Mouse (Mus musculus): ENCODE results near the gene Bag2. TPM values are rescaled to one million over a fixed set of nuclear protein-coding genes. Genes with fewer than 3 reads are reported as not detected.

Bag2 gene
- total RNA-seq, 1 experiment: 14.8 TPM

- H3K9me3 ChIP-seq (ENCODE audit: control insufficient read depth, insufficient read depth, low read depth, low read length): no peaks in the 10 kb centered on the region
- no peak overlapping the region for H3K4me3 ChIP-seq (ENCODE audit: insufficient read depth in 1 of 2, low read depth in 1 of 2, low read length in 2 of 2, poor library complexity in 1 of 2, severe bottlenecking in 1 of 2)
- no peak for DNase-seq (ENCODE audit: low read depth, low spot score)
- TF ChIP-seq ZNF384 (IDR thresholded peaks at IDR 0.05; ENCODE audit: low read depth, low read length) (no peak), MAFK (IDR thresholded peaks at IDR 0.05; ENCODE audit: insufficient read depth, low read depth, low read length) (no peak), ZC3H11A (IDR thresholded peaks at IDR 0.05; ENCODE audit: borderline replicate concordance, low read depth, low read length) (no peak), CHD2 (IDR thresholded peaks at IDR 0.05; ENCODE audit: low read depth, low read length) (no peak), HCFC1 (IDR thresholded peaks at IDR 0.05; ENCODE audit: borderline replicate concordance, insufficient read depth, low read length) (no peak)
- H3K36me3 ChIP-seq (ENCODE audit: control insufficient read depth, insufficient read depth, low read length, poor library complexity, severe bottlenecking): peaks cover 9% of the 10 kb centered on the region
- no peak overlapping the region for H3K9ac ChIP-seq (ENCODE audit: insufficient read depth, low read depth, low read length, poor library complexity, severe bottlenecking)
- peaks cover 2% of the 10 kb centered on the region in 2 experiments; a peak in 1 of 4 replicates for H3K4me1 ChIP-seq (ENCODE audit: control insufficient read depth in 2 of 2, insufficient read depth in 2 of 2, low read length in 2 of 2, poor library complexity in 1 of 2)
- in situ Hi-C loops (cut with MboI; ENCODE audit: low sequenced_read_pairs in 2 of 2, unreplicated experiment in 2 of 2): no loop called here
- no peak overlapping the region; the same call in 1 of the 2 replicates for H3K27ac ChIP-seq (ENCODE audit: insufficient read depth, low read depth, low read length, poor library complexity, severe bottlenecking)
These were observed 27.0 kb upstream of the Bag2 start for GRCm38 (mm10) chr1:33784561-33784960.

- Histone ChIP-seq H3K27ac (ENCODE audit: insufficient read depth, low read depth, low read length, poor library complexity, severe bottlenecking) (no peak overlapping the region), H3K9ac (ENCODE audit: insufficient read depth, low read depth, low read length, poor library complexity, severe bottlenecking) (no peak overlapping the region), H3K4me1 (ENCODE audit: control insufficient read depth in 2 of 2, insufficient read depth in 2 of 2, low read length in 2 of 2, poor library complexity in 1 of 2) (0 out of 4 replicates have a peak, but pooled peaks cover 0 to 3% of the 10 kb centered on the region in 2 experiments), H3K36me3 (ENCODE audit: control insufficient read depth, insufficient read depth, low read length, poor library complexity, severe bottlenecking) (peaks cover 17% of the 10 kb centered on the region), H3K9me3 (ENCODE audit: control insufficient read depth, insufficient read depth, low read depth, low read length) (no peaks in the 10 kb centered on the region), H3K4me3 (ENCODE audit: insufficient read depth in 1 of 2, low read depth in 1 of 2, low read length in 2 of 2, poor library complexity in 1 of 2, severe bottlenecking in 1 of 2) (no peak overlapping the region)
- DNase-seq (ENCODE audit: low read depth, low spot score): no peak
- in situ Hi-C loops (cut with MboI; ENCODE audit: low sequenced_read_pairs in 2 of 2, unreplicated experiment in 2 of 2): no loop called here
- TF ChIP-seq ZNF384 (IDR thresholded peaks at IDR 0.05; ENCODE audit: low read depth, low read length) (no peak), CHD2 (IDR thresholded peaks at IDR 0.05; ENCODE audit: low read depth, low read length) (no peak), ZC3H11A (IDR thresholded peaks at IDR 0.05; ENCODE audit: borderline replicate concordance, low read depth, low read length) (no peak), HCFC1 (IDR thresholded peaks at IDR 0.05; ENCODE audit: borderline replicate concordance, insufficient read depth, low read length) (no peak), MAFK (IDR thresholded peaks at IDR 0.05; ENCODE audit: insufficient read depth, low read depth, low read length) (no peak)
These were observed 18.6 kb upstream of the Bag2 start for GRCm38 (mm10) chr1:33776175-33776611.

GRCm38 (mm10) chr1:33772106-33772505 is 14.5 kb upstream of the Bag2 start:
- no peak overlapping the region for H3K9ac ChIP-seq (ENCODE audit: insufficient read depth, low read depth, low read length, poor library complexity, severe bottlenecking)
- peaks cover 23% of the 10 kb centered on the region for H3K36me3 ChIP-seq (ENCODE audit: control insufficient read depth, insufficient read depth, low read length, poor library complexity, severe bottlenecking)
- no peak for DNase-seq (ENCODE audit: low read depth, low spot score)
- H3K4me1 ChIP-seq (ENCODE audit: control insufficient read depth in 2 of 2, insufficient read depth in 2 of 2, low read length in 2 of 2, poor library complexity in 1 of 2): no peaks in the 10 kb centered on the region
- no peak for TF ChIP-seq CHD2 (IDR thresholded peaks at IDR 0.05; ENCODE audit: low read depth, low read length)
- no peak for TF ChIP-seq HCFC1 (IDR thresholded peaks at IDR 0.05; ENCODE audit: borderline replicate concordance, insufficient read depth, low read length)
- in situ Hi-C loops (cut with MboI; ENCODE audit: low sequenced_read_pairs in 2 of 2, unreplicated experiment in 2 of 2): no loop called here
- no peak overlapping the region for H3K4me3 ChIP-seq (ENCODE audit: insufficient read depth in 1 of 2, low read depth in 1 of 2, low read length in 2 of 2, poor library complexity in 1 of 2, severe bottlenecking in 1 of 2)
- H3K9me3 ChIP-seq (ENCODE audit: control insufficient read depth, insufficient read depth, low read depth, low read length): no peaks in the 10 kb centered on the region
- H3K27ac ChIP-seq (ENCODE audit: insufficient read depth, low read depth, low read length, poor library complexity, severe bottlenecking): no peak overlapping the region

GRCm38 (mm10) chr1:33771621-33772020 is 14.0 kb upstream of the Bag2 start:
- Histone ChIP-seq H3K4me3 (ENCODE audit: insufficient read depth in 1 of 2, low read depth in 1 of 2, low read length in 2 of 2, poor library complexity in 1 of 2, severe bottlenecking in 1 of 2) (no peak overlapping the region), H3K9ac (ENCODE audit: insufficient read depth, low read depth, low read length, poor library complexity, severe bottlenecking) (no peak overlapping the region), H3K9me3 (ENCODE audit: control insufficient read depth, insufficient read depth, low read depth, low read length) (no peaks in the 10 kb centered on the region), H3K27ac (ENCODE audit: insufficient read depth, low read depth, low read length, poor library complexity, severe bottlenecking) (no peak overlapping the region), H3K36me3 (ENCODE audit: control insufficient read depth, insufficient read depth, low read length, poor library complexity, severe bottlenecking) (peaks cover 20% of the 10 kb centered on the region), H3K4me1 (ENCODE audit: control insufficient read depth in 2 of 2, insufficient read depth in 2 of 2, low read length in 2 of 2, poor library complexity in 1 of 2) (no peaks in the 10 kb centered on the region)
- in situ Hi-C loops (cut with MboI; ENCODE audit: low sequenced_read_pairs in 2 of 2, unreplicated experiment in 2 of 2): no loop called here
- no peak for DNase-seq (ENCODE audit: low read depth, low spot score)
- no peak for TF ChIP-seq CHD2 (IDR thresholded peaks at IDR 0.05; ENCODE audit: low read depth, low read length)
- TF ChIP-seq ZNF384 (IDR thresholded peaks at IDR 0.05; ENCODE audit: low read depth, low read length): no peak
- TF ChIP-seq MAFK (IDR thresholded peaks at IDR 0.05; ENCODE audit: insufficient read depth, low read depth, low read length): no peak
- TF ChIP-seq HCFC1 (IDR thresholded peaks at IDR 0.05; ENCODE audit: borderline replicate concordance, insufficient read depth, low read length): no peak
- no peak for TF ChIP-seq ZC3H11A (IDR thresholded peaks at IDR 0.05; ENCODE audit: borderline replicate concordance, low read depth, low read length)

GRCm38 (mm10) chr1:33768827-33769226 is 11.2 kb upstream of the Bag2 start:
- Histone ChIP-seq H3K9me3 (ENCODE audit: control insufficient read depth, insufficient read depth, low read depth, low read length) (no peaks in the 10 kb centered on the region), H3K9ac (ENCODE audit: insufficient read depth, low read depth, low read length, poor library complexity, severe bottlenecking) (no peak overlapping the region), H3K27ac (ENCODE audit: insufficient read depth, low read depth, low read length, poor library complexity, severe bottlenecking) (no peak overlapping the region), H3K4me3 (ENCODE audit: insufficient read depth in 1 of 2, low read depth in 1 of 2, low read length in 2 of 2, poor library complexity in 1 of 2, severe bottlenecking in 1 of 2) (no peak overlapping the region), H3K4me1 (ENCODE audit: control insufficient read depth in 2 of 2, insufficient read depth in 2 of 2, low read length in 2 of 2, poor library complexity in 1 of 2) (no peaks in the 10 kb centered on the region), H3K36me3 (ENCODE audit: control insufficient read depth, insufficient read depth, low read length, poor library complexity, severe bottlenecking) (peaks cover 14% of the 10 kb centered on the region)
- no peak for DNase-seq (ENCODE audit: low read depth, low spot score)
- TF ChIP-seq HCFC1 (IDR thresholded peaks at IDR 0.05; ENCODE audit: borderline replicate concordance, insufficient read depth, low read length): no peak
- no peak for TF ChIP-seq ZNF384 (IDR thresholded peaks at IDR 0.05; ENCODE audit: low read depth, low read length)
- TF ChIP-seq CHD2 (IDR thresholded peaks at IDR 0.05; ENCODE audit: low read depth, low read length): no peak
- TF ChIP-seq ZC3H11A (IDR thresholded peaks at IDR 0.05; ENCODE audit: borderline replicate concordance, low read depth, low read length): no peak
- TF ChIP-seq MAFK (IDR thresholded peaks at IDR 0.05; ENCODE audit: insufficient read depth, low read depth, low read length): no peak
- in situ Hi-C loops (cut with MboI; ENCODE audit: low sequenced_read_pairs in 2 of 2, unreplicated experiment in 2 of 2): no loop called here
